20 mouse cellular contexts compared by ENCODE assay signal in genomic region chr9:63889570-63889969, GRCm38 (mm10).
"Had no signal": no experiment of that assay in that cellular context is flagged by ENCODE, and none has a peak within 500 bp of the region (broad histone marks: within the 10 kb centered on the region; RNA-seq: fewer than 3 reads in every experiment).

No protein-coding gene starts in this region.

- H3K27ac ChIP-seq: kidney, embryonic 15.5 days; limb, embryonic 12.5 days; limb, embryonic 15.5 days; liver, embryonic 14.5 days; lung, embryonic 15.5 days; midbrain, embryonic 12.5 days; midbrain, embryonic 15.5 days; neural tube, embryonic 12.5 days; stomach, postnatal 0 days had no signal

- H3K9ac ChIP-seq: kidney, embryonic 15.5 days; limb, embryonic 12.5 days; limb, embryonic 15.5 days; liver, embryonic 14.5 days; liver, postnatal 0 days; lung, embryonic 15.5 days; midbrain, embryonic 12.5 days; midbrain, embryonic 15.5 days; neural tube, embryonic 12.5 days had no signal

- H3K4me2 ChIP-seq: kidney, embryonic 15.5 days; limb, embryonic 12.5 days; limb, embryonic 15.5 days; liver, embryonic 11.5 days; lung, embryonic 15.5 days; midbrain, embryonic 12.5 days; midbrain, embryonic 15.5 days; neural tube, embryonic 12.5 days had no signal

- H3K36me3 ChIP-seq: kidney, embryonic 15.5 days; limb, embryonic 12.5 days; limb, embryonic 15.5 days; lung, embryonic 15.5 days; midbrain, embryonic 12.5 days; midbrain, embryonic 15.5 days; neural tube, embryonic 12.5 days had no signal

- H3K9me3 ChIP-seq: kidney, embryonic 15.5 days; limb, embryonic 12.5 days; limb, embryonic 15.5 days; lung, embryonic 15.5 days; midbrain, embryonic 12.5 days; midbrain, embryonic 15.5 days; neural tube, embryonic 12.5 days had no signal

- ATAC-seq: intestine, postnatal 0 days; liver, postnatal 0 days; midbrain, embryonic 15.5 days had no signal

- H3K27me3 ChIP-seq: kidney, embryonic 15.5 days; limb, embryonic 12.5 days; limb, embryonic 15.5 days; lung, embryonic 15.5 days; midbrain, embryonic 15.5 days had no signal

- H3K4me3 ChIP-seq: kidney, embryonic 15.5 days; limb, embryonic 12.5 days; limb, embryonic 15.5 days; lung, embryonic 15.5 days; megakaryocyte, embryonic 14.5 days; midbrain, embryonic 12.5 days; midbrain, embryonic 15.5 days; neural tube, embryonic 12.5 days had no signal

- H3K4me1 ChIP-seq: megakaryocyte, embryonic 14.5 days; neural tube, embryonic 12.5 days had no signal

- DNase-seq: kidney, adult 8-10 months; kidney, postnatal 10 days; left cerebral cortex, postnatal 4 days; liver, postnatal 0 days; lung, postnatal 14 days; thymus, adult 2 months; thymus, postnatal 14 days; thymus, postnatal 4 days had no signal
